Mouse (Mus musculus) CD8-positive naive resting alpha-beta T cell, adult 57 days (primary cell): Measurements from ENCODE around the gene 3100002H09Rik. TPM values are rescaled to one million over a fixed set of nuclear protein-coding genes. Genes with fewer than 3 reads are reported as not detected.

ENCODE experiments used
- total RNA-seq: library from RNA; stranded (reverse); gene quantifications from one replicate; pipeline ENCODE4 v1.2.4, GENCODE M21; 2023

Gene 3100002H09Rik
- not detected for total RNA-seq

GRCm38 (mm10) chr4:124610703-124611102 lies at the start of gene 3100002H09Rik:
TSS of gene 3100002H09Rik (minus strand) at chr4:124610803.

GRCm38 (mm10) chr4:124656518-124656853 lies 45.9 kb upstream of the 3100002H09Rik start, which contains the start of gene Pou3f1:
TSS of gene Pou3f1 (plus strand) at chr4:124656807.

Other genes starting within 250 kb of the 3100002H09Rik start
- 0.12 TPM for gene Pou3f1, start 46.0 kb upstream of the 3100002H09Rik start, total RNA-seq
- gene Utp11, start 82.8 kb upstream of the 3100002H09Rik start, total RNA-seq = 24.6 TPM
- gene Fhl3, start 89.9 kb upstream of the 3100002H09Rik start, total RNA-seq = 18.9 TPM
- gene Sf3a3, start 104.0 kb upstream of the 3100002H09Rik start, total RNA-seq = 61.0 TPM
- 96.9 TPM for gene Inpp5b, start 131.0 kb upstream of the 3100002H09Rik start, total RNA-seq
- 28.6 TPM for gene Mtf1, start 191.3 kb upstream of the 3100002H09Rik start, total RNA-seq
- gene Yrdc, start 239.9 kb upstream of the 3100002H09Rik start, total RNA-seq = 90.7 TPM
- gene 1110065P20Rik, start 240.4 kb upstream of the 3100002H09Rik start, total RNA-seq = 16.3 TPM